Mouse (Mus musculus): ENCODE data around the gene Slfn8. TPM values are rescaled to one million over a fixed set of nuclear protein-coding genes. Genes with fewer than 3 reads are reported as not detected.

Slfn8 gene
- polyA plus RNA-seq, 1 experiment from 2014 or later: 0.53 TPM

DNA sequence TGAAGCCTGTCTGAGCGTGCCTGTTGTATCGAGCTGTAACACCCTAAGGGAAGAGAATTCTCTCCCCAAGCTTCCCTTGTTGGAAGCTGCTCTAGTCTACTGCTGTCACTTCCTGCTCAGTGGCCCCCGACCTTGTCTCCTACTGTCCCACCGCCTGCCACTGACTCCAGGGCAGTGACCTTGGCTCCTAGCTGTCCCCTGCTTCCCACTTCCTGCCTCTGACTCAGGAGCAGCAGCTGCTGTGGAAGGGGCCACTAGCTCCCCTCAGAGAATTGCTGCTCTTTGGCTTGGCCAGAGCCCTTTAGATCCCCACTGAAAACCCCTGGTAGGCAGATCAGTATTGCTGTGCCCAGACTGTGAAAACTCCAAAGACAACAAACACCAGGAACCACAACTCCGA, 46.7 kb downstream of the Slfn8 start:
- WGBS: 30% methylated on average over 5 of the region's 5 CpGs
- no peak for ATAC-seq

DNA sequence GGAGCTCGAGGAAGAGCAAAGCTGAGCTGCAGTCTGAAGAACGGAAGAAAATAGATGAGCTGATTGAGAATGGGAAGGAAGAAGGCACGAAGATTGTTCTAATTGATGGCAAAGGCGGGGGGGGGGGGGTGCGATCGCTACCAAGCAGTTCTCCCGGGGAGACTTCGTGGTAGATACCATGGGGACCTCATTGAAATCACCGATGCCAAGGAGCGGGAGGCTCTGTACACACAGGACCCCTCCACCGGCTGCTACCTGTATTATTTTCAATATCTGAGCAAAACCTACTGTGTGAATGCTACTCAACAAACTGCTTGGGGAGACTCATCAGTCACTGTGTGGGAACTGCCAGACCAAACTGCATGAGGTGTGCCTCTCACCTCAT, 49.0 kb downstream of the Slfn8 start:
- H3K9me3 ChIP-seq (ENCODE audit: control insufficient read depth, low read length): no peaks in the 10 kb centered on the region
- no peaks in the 10 kb centered on the region for H3K36me3 ChIP-seq (ENCODE audit: control insufficient read depth, insufficient read depth, low read length)
- no peak overlapping the region; the same call in 1 of the 2 replicates for H3K27ac ChIP-seq (ENCODE audit: low read length)
- H3K4me1 ChIP-seq (ENCODE audit: control insufficient read depth, insufficient read depth, low read length): 0 out of 2 replicates have a peak, but pooled peaks cover 6% of the 10 kb centered on the region
- no peaks in the 10 kb centered on the region for H3K27me3 ChIP-seq (replicated peaks; ENCODE audit: control insufficient read depth, insufficient read depth, low read length)
- WGBS: 73% methylated on average over 11 of the region's 11 CpGs
- H3K4me3 ChIP-seq (ENCODE audit: low read length): no peak overlapping the region
- H3K4me2 ChIP-seq (ENCODE audit: low read depth, low read length): peak overlapping the region; percentile 40; the same call in 1 of the 2 replicates
- ATAC-seq: no peak
- H3K9ac ChIP-seq (ENCODE audit: low read depth, low read length): peak overlapping the region; percentile 52; the same call in 1 of the 2 replicates

More for the DNA sequence above, 46.7 kb downstream of the Slfn8 start:
- 0 out of 2 replicates have a peak, but pooled peaks cover 6% of the 10 kb centered on the region for H3K4me1 ChIP-seq (ENCODE audit: control insufficient read depth, insufficient read depth, low read length)
- H3K27me3 ChIP-seq (replicated peaks; ENCODE audit: control insufficient read depth, insufficient read depth, low read length): no peaks in the 10 kb centered on the region
- no peak overlapping the region for H3K27ac ChIP-seq (ENCODE audit: low read length)
- H3K4me3 ChIP-seq (ENCODE audit: low read length): no peak overlapping the region
- H3K36me3 ChIP-seq (ENCODE audit: control insufficient read depth, insufficient read depth, low read length): no peaks in the 10 kb centered on the region
- no peaks in the 10 kb centered on the region for H3K9me3 ChIP-seq (ENCODE audit: control insufficient read depth, low read length)
- no peak overlapping the region for H3K4me2 ChIP-seq (ENCODE audit: low read depth, low read length)
- no peak overlapping the region for H3K9ac ChIP-seq (ENCODE audit: low read depth, low read length)

DNA sequence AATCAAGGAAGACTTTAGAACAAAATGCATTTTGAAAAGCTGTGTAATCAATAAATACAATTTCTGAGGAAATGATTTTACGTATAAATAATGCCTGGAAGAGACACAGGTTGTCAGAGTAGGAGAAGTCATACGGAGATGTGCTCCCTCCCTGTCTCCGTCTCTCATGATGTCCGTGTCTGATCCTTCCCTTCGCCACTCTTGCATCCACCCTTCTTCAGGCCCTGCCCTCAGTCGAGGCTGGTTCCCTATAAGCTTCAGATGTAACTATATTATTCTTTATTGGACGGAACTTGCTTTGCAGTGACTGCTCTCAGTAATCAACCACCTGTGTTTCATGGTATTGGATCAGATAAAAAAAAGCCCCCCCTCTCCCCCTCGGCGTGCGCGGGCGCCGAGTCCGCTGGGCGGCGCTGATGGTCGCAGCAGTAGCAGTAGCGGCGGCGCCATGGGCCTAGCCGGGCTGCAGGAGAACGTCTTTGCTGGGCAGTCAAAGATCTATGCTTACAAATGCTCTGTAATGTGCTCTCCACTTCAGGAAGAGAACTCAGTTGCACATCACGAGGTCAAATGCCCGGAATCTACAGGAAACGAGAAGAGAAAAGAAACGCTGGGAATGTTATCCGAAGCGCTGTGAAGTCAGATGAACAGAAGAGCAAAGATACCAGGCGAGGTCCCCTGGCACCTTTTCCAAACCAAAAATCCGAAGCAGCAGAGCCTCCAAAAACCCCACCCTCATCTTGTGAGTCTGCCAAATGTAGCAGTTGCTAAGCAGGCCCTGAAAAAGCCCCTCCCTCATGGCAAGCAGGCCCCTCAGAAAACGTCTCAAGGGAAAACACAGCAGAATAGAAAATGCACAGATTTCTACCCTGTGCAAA, 49.7 kb downstream of the Slfn8 start:
- Histone ChIP-seq H3K9me3 (ENCODE audit: control insufficient read depth, low read length) (no peaks in the 10 kb centered on the region), H3K9ac (ENCODE audit: low read depth, low read length) (peak overlapping the region; percentile 52), H3K4me1 (ENCODE audit: control insufficient read depth, insufficient read depth, low read length) (0 out of 2 replicates have a peak, but pooled peaks cover 6% of the 10 kb centered on the region), H3K27ac (ENCODE audit: low read length) (no peak overlapping the region; the same call in 1 of the 2 replicates), H3K27me3 (replicated peaks; ENCODE audit: control insufficient read depth, insufficient read depth, low read length) (no peaks in the 10 kb centered on the region), H3K36me3 (ENCODE audit: control insufficient read depth, insufficient read depth, low read length) (no peaks in the 10 kb centered on the region), H3K4me3 (ENCODE audit: low read length) (peak overlapping the region; percentile 20), H3K4me2 (ENCODE audit: low read depth, low read length) (peak overlapping the region; percentile 40)
- WGBS: 10% methylated on average over 31 of the region's 31 CpGs
- 0 out of 2 replicates have a peak, but pooled peaks have one; percentile 53 for ATAC-seq

- no peaks in the 10 kb centered on the region for H3K4me1 ChIP-seq (ENCODE audit: control insufficient read depth, insufficient read depth, low read length)
- no peaks in the 10 kb centered on the region for H3K36me3 ChIP-seq (ENCODE audit: control insufficient read depth, insufficient read depth, low read length)
- H3K27ac ChIP-seq (ENCODE audit: low read length): no peak overlapping the region
- H3K9me3 ChIP-seq (ENCODE audit: control insufficient read depth, low read length): no peaks in the 10 kb centered on the region
- ATAC-seq: no peak
- H3K27me3 ChIP-seq (replicated peaks; ENCODE audit: control insufficient read depth, insufficient read depth, low read length): no peaks in the 10 kb centered on the region
- no peak overlapping the region for H3K4me2 ChIP-seq (ENCODE audit: low read depth, low read length)
- no peak overlapping the region for H3K9ac ChIP-seq (ENCODE audit: low read depth, low read length)
- H3K4me3 ChIP-seq (ENCODE audit: low read length): no peak overlapping the region
- WGBS: 77% methylated on average over 8 of the region's 8 CpGs
Measured at GRCm38 (mm10) chr11:82962215-82962614, 58.4 kb downstream of the Slfn8 start.

GRCm38 (mm10) chr11:82961743-82962142, 58.9 kb downstream of the Slfn8 start:
- Histone ChIP-seq H3K9ac (ENCODE audit: low read depth, low read length) (no peak overlapping the region), H3K4me3 (ENCODE audit: low read length) (no peak overlapping the region), H3K9me3 (ENCODE audit: control insufficient read depth, low read length) (no peaks in the 10 kb centered on the region), H3K36me3 (ENCODE audit: control insufficient read depth, insufficient read depth, low read length) (no peaks in the 10 kb centered on the region), H3K27ac (ENCODE audit: low read length) (no peak overlapping the region), H3K27me3 (replicated peaks; ENCODE audit: control insufficient read depth, insufficient read depth, low read length) (no peaks in the 10 kb centered on the region), H3K4me1 (ENCODE audit: control insufficient read depth, insufficient read depth, low read length) (no peaks in the 10 kb centered on the region), H3K4me2 (ENCODE audit: low read depth, low read length) (no peak overlapping the region)
- ATAC-seq: no peak
- WGBS: 68% methylated on average over 2 of the region's 2 CpGs

DNA sequence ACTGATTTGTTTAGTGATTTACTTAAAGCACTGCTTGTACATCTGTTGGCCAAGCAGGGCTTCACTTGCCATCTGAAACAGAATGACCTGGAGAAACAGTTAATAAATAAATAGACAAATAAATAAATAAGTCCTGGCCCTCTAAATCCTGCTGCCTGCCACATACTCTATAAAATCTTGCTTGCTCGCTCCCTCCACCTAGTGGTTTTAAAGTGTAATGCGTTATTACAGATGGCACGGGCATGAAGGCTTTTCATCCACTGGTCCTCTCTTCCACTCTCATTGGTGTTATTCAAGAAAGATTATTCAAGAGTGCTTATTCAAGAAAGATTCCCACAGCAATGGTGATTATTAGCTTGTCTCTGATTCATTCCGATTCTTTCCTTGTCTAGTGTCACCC, 61.0 kb downstream of the Slfn8 start:
- Histone ChIP-seq H3K4me3 (ENCODE audit: low read length) (no peak overlapping the region), H3K4me1 (ENCODE audit: control insufficient read depth, insufficient read depth, low read length) (no peaks in the 10 kb centered on the region), H3K27ac (ENCODE audit: low read length) (no peak overlapping the region), H3K36me3 (ENCODE audit: control insufficient read depth, insufficient read depth, low read length) (no peaks in the 10 kb centered on the region), H3K27me3 (replicated peaks; ENCODE audit: control insufficient read depth, insufficient read depth, low read length) (no peaks in the 10 kb centered on the region), H3K9ac (ENCODE audit: low read depth, low read length) (no peak overlapping the region), H3K9me3 (ENCODE audit: control insufficient read depth, low read length) (no peaks in the 10 kb centered on the region), H3K4me2 (ENCODE audit: low read depth, low read length) (no peak overlapping the region)
- no peak for ATAC-seq
- WGBS: 16% methylated on average over 4 of the region's 4 CpGs

GRCm38 (mm10) chr11:82956925-82957324, 63.7 kb downstream of the Slfn8 start:
- no peak overlapping the region for H3K27ac ChIP-seq (ENCODE audit: low read length)
- no peak overlapping the region for H3K9ac ChIP-seq (ENCODE audit: low read depth, low read length)
- no peak for ATAC-seq
- WGBS: 70% methylated on average over 10 of the region's 10 CpGs
- no peaks in the 10 kb centered on the region for H3K36me3 ChIP-seq (ENCODE audit: control insufficient read depth, insufficient read depth, low read length)
- no peaks in the 10 kb centered on the region for H3K9me3 ChIP-seq (ENCODE audit: control insufficient read depth, low read length)
- H3K4me2 ChIP-seq (ENCODE audit: low read depth, low read length): no peak overlapping the region
- H3K4me3 ChIP-seq (ENCODE audit: low read length): no peak overlapping the region
- H3K27me3 ChIP-seq (replicated peaks; ENCODE audit: control insufficient read depth, insufficient read depth, low read length): peaks cover 12% of the 10 kb centered on the region
- H3K4me1 ChIP-seq (ENCODE audit: control insufficient read depth, insufficient read depth, low read length): no peaks in the 10 kb centered on the region

- H3K36me3 ChIP-seq (ENCODE audit: control insufficient read depth, insufficient read depth, low read length): no peaks in the 10 kb centered on the region
- H3K9me3 ChIP-seq (ENCODE audit: control insufficient read depth, low read length): no peaks in the 10 kb centered on the region
- no peak overlapping the region for H3K4me3 ChIP-seq (ENCODE audit: low read length)
- H3K27ac ChIP-seq (ENCODE audit: low read length): no peak overlapping the region
- no peak for ATAC-seq
- no peak overlapping the region for H3K9ac ChIP-seq (ENCODE audit: low read depth, low read length)
- H3K4me1 ChIP-seq (ENCODE audit: control insufficient read depth, insufficient read depth, low read length): 0 out of 2 replicates have a peak, but pooled peaks cover 3% of the 10 kb centered on the region
- H3K4me2 ChIP-seq (ENCODE audit: low read depth, low read length): no peak overlapping the region
- WGBS: 72% methylated on average over 6 of the region's 6 CpGs
- peaks cover 28% of the 10 kb centered on the region for H3K27me3 ChIP-seq (replicated peaks; ENCODE audit: control insufficient read depth, insufficient read depth, low read length)
Measured at GRCm38 (mm10) chr11:82954631-82955030, 66.0 kb downstream of the Slfn8 start.

- H3K4me1 ChIP-seq (ENCODE audit: control insufficient read depth, insufficient read depth, low read length): 0 out of 2 replicates have a peak, but pooled peaks cover 3% of the 10 kb centered on the region
- ATAC-seq: no peak
- H3K27me3 ChIP-seq (replicated peaks; ENCODE audit: control insufficient read depth, insufficient read depth, low read length): peaks cover 28% of the 10 kb centered on the region
- no peaks in the 10 kb centered on the region for H3K9me3 ChIP-seq (ENCODE audit: control insufficient read depth, low read length)
- no peak overlapping the region for H3K27ac ChIP-seq (ENCODE audit: low read length)
- peak overlapping the region; percentile 32; the same call in 1 of the 2 replicates for H3K4me3 ChIP-seq (ENCODE audit: low read length)
- H3K9ac ChIP-seq (ENCODE audit: low read depth, low read length): no peak overlapping the region
- H3K4me2 ChIP-seq (ENCODE audit: low read depth, low read length): no peak overlapping the region
- WGBS: 56% methylated on average over 9 of the region's 9 CpGs
- H3K36me3 ChIP-seq (ENCODE audit: control insufficient read depth, insufficient read depth, low read length): no peaks in the 10 kb centered on the region
Measured at GRCm38 (mm10) chr11:82952612-82953542, 67.7 kb downstream of the Slfn8 start.
